Mouse (Mus musculus) limb, embryonic 14.5 days (tissue): ENCODE results near the gene Gbf1. TPM values are rescaled to one million over a fixed set of nuclear protein-coding genes. Genes with fewer than 3 reads are reported as not detected.

ENCODE experiments used
- ATAC-seq: fragments of 200-750 bp; cut with Nextera tagmentation; 2 replicates; pipeline ENCODE4 v1.8.0; 2017; ENCODE audit warnings: low read depth, moderate number of reproducible peaks, moderate TSS enrichment; ENCODE audit not compliant: low FRiP score
- DNase-seq: peaks from one replicate; pipeline ENCODE4 v3.0.0-alpha.2; 2015; ENCODE audit warnings: low spot score
- H3K27ac ChIP-seq: fragments of 300-500 bp; sonication (generic); replicated peaks from 2 replicates; pipeline ENCODE4 v1.5.1; 2014; ENCODE audit warnings: low read depth, mild to moderate bottlenecking, low read length, moderate library complexity, mixed read lengths
- H3K27me3 ChIP-seq: fragments of 300-500 bp; sonication (generic); 2 replicates; pipeline ENCODE4 v1.6.1; 2014; ENCODE audit warnings: low read length, mixed read lengths; ENCODE audit not compliant: control insufficient read depth, insufficient read depth
- H3K36me3 ChIP-seq: fragments of 300-500 bp; sonication (generic); 2 replicates; pipeline ENCODE4 v1.6.1; 2014; ENCODE audit warnings: mild to moderate bottlenecking, low read length, moderate library complexity, mixed read lengths; ENCODE audit not compliant: control insufficient read depth, insufficient read depth
- H3K4me1 ChIP-seq: fragments of 300-500 bp; sonication (generic); 2 replicates; pipeline ENCODE4 v1.6.1; 2014; ENCODE audit warnings: antibody characterized with exemption, low read length, mixed read lengths; ENCODE audit not compliant: control insufficient read depth, insufficient read depth
- H3K4me2 ChIP-seq: fragments of 300-500 bp; sonication (generic); replicated peaks from 2 replicates; pipeline ENCODE4 v1.6.1; 2014; ENCODE audit warnings: low read depth, mild to moderate bottlenecking, low read length, moderate library complexity; ENCODE audit not compliant: severe bottlenecking
- H3K4me3 ChIP-seq: fragments of 300-500 bp; sonication (generic); replicated peaks from 2 replicates; pipeline ENCODE4 v1.5.1; 2014; ENCODE audit warnings: low read length
- H3K9ac ChIP-seq: fragments of 300-500 bp; sonication (generic); 2 replicates; pipeline ENCODE4 v1.6.1; 2014; ENCODE audit warnings: mild to moderate bottlenecking, low read depth, low read length, moderate library complexity; ENCODE audit not compliant: severe bottlenecking
- H3K9me3 ChIP-seq: fragments of 300-500 bp; sonication (generic); 2 replicates; pipeline ENCODE4 v1.6.1; 2016; ENCODE audit warnings: low read length; ENCODE audit not compliant: control insufficient read depth
- POLR2A ChIP-seq: fragments of 200-500 bp; IDR thresholded peaks from 2 replicates; pipeline ENCODE4 v1.8.0; 2012; ENCODE audit warnings: inconsistent platforms, mild to moderate bottlenecking, moderate library complexity, borderline replicate concordance; ENCODE audit not compliant: insufficient read depth, insufficient read length; ENCODE audit errors: extremely low read depth
- WGBS: fragments of 180-500 bp; shearing (Covaris S2); extraction: QIAGEN DNeasy Blood & Tissue Kit; methylation state at CpG from one replicate; pipeline ENCODE4 v1.1.7; 2014; 5-methylcytosine and 5-hydroxymethylcytosine counted together
- polyA plus RNA-seq, 2 experiments: library from polyadenylated mRNA; depleted of rRNA in 1 of 2; stranded (reverse) in 1 of 2; unstranded in 1 of 2; fragments of >200 nt; fragmentation: Nextera tagmentation in 1 of 2; extraction: Ambion mirVana in 1 of 2; gene quantifications; 2 replicates each; pipeline versions ENCODE4 v1.2.1 to v1.2.3; 2012 to 2014

Gbf1 gene
- polyA plus RNA-seq, 2 experiments, result 66.8 to 92.1 TPM

DNA sequence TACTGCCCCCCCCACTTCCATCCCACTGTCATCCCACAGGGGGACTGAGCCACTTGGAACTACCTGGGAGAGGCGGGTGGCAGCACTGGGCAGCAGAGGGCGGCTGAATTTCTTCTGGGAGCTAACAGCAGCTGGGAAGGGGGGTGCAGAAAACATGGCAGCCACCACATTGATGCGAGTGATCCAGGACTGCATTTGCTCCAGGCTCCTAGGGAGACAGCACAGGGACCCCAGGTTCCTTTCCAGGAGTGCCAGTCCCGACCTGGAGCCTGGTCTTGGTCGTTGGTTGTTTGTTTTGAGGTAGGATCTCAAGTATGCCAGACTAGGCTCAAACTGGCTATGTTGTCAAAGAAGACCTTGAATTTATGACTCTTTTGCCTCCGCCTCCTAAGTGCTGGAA, 161.3 kb downstream of the Gbf1 start:
- Histone ChIP-seq H3K9ac (no peak overlapping the region), H3K27ac (no peak overlapping the region), H3K27me3 (peaks cover 56% of the 10 kb centered on the region), H3K4me3 (no peak overlapping the region), H3K36me3 (peaks cover 27% of the 10 kb centered on the region), H3K9me3 (no peaks in the 10 kb centered on the region), H3K4me1 (peaks cover 8% of the 10 kb centered on the region), H3K4me2 (no peak overlapping the region)
- ATAC-seq (no peak), DNase-seq (no peak)
- no peak for TF ChIP-seq POLR2A
- WGBS, result 60% methylated on average over 6 of the region's 6 CpGs

DNA sequence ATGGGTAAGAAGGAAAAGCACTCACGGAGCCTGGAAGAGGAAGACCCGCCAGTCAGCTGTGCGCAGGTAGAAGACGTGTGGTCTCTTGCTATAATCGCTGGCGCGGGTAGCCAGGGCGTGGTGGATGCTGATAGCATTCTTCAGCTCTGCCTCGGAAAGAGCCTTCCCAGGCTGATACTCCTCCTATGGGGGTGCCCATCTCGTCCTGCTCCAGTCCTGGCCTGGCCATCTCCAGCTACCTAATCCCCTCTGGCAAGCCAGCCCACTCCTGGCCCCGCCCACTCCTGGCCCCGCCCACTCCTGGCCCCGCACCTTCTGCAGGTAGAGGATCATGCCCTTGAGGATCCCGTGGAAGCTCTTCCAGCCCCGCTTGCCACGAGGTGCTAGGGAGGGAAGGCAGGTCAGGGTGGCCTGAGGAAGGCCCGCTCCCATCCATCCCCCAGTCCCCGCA, 161.9 kb downstream of the Gbf1 start:
- WGBS, result 23% methylated on average over 14 of the region's 18 CpGs
- TF ChIP-seq POLR2A, result no peak
- Histone ChIP-seq H3K27ac (no peak overlapping the region), H3K4me1 (peaks cover 7% of the 10 kb centered on the region), H3K9ac (no peak overlapping the region), H3K4me2 (no peak overlapping the region), H3K27me3 (peaks cover 60% of the 10 kb centered on the region), H3K36me3 (peaks cover 27% of the 10 kb centered on the region), H3K4me3 (no peak overlapping the region), H3K9me3 (no peaks in the 10 kb centered on the region)
- DNase-seq (no peak), ATAC-seq (no peak)

DNA sequence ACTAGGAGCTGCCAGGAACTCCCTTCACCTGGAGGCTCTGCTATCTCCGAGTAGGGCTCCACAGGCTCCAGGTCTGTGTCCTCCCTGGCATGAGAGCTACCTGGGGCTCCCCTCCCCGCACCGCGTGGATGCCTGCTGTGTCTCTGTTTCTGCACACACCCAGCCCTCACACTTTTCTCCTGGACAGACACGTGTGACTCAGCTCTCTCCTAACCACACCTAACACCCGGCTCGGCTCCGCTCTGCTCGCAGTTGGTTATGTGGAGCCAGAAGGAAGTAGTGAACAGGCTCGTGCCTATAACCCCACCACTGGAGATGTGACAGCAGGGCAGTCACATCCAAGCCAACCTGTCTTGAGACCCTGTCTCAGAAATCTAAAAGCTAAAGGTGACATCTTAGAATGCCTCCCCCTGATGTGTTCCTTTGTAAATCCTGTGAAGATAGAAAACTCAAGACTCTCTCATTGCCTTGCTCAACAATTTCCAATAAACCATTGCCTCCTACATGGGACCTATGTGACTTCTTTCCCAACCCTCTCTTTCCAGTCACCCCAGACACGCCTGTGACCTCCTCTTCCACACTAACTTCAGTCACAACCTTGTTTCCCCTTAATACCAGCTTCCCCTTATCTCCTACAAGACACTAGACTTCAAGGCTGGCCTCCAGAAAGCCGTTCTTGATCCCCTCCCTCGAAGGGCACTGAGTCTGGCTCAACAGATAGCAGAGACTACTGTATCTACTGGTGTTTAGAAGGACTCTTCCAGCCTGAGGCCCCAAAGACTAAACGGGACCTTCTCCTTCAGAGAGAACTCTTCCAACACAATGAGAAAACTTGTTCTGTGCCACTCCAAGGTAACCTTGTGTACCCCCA, 162.8 kb downstream of the Gbf1 start:
- peaks cover 7% of the 10 kb centered on the region for H3K4me1 ChIP-seq
- no peaks in the 10 kb centered on the region for H3K9me3 ChIP-seq
- 42% methylated on average over 14 of the region's 14 CpGs for WGBS
- no peak for TF ChIP-seq POLR2A
- no peak overlapping the region for H3K9ac ChIP-seq
- no peak overlapping the region for H3K4me2 ChIP-seq
- ATAC-seq, result no peak
- H3K36me3 ChIP-seq, result peaks cover 21% of the 10 kb centered on the region
- H3K27ac ChIP-seq, result no peak overlapping the region
- peaks cover 69% of the 10 kb centered on the region for H3K27me3 ChIP-seq
- no peak overlapping the region for H3K4me3 ChIP-seq
- no peak for DNase-seq

GRCm38 (mm10) chr19:46315752-46316610, 163.7 kb downstream of the Gbf1 start:
- no peak overlapping the region for H3K9ac ChIP-seq
- H3K4me2 ChIP-seq, result no peak overlapping the region
- ATAC-seq (no peak), DNase-seq (no peak)
- WGBS, result 46% methylated on average over 12 of the region's 12 CpGs
- peaks cover 78% of the 10 kb centered on the region for H3K27me3 ChIP-seq
- peaks cover 12% of the 10 kb centered on the region for H3K36me3 ChIP-seq
- no peak for TF ChIP-seq POLR2A
- H3K9me3 ChIP-seq, result no peaks in the 10 kb centered on the region
- H3K4me1 ChIP-seq, result peaks cover 7% of the 10 kb centered on the region
- H3K4me3 ChIP-seq, result no peak overlapping the region
- no peak overlapping the region for H3K27ac ChIP-seq

GRCm38 (mm10) chr19:46316846-46317545, 164.7 kb downstream of the Gbf1 start:
- DNase-seq, result no peak
- no peak for TF ChIP-seq POLR2A
- WGBS, result 33% methylated on average over 13 of the region's 15 CpGs
- H3K4me2 ChIP-seq, result peak overlapping the region; percentile 70
- peaks cover 83% of the 10 kb centered on the region for H3K27me3 ChIP-seq
- peak overlapping the region; percentile 43 for H3K9ac ChIP-seq
- H3K4me3 ChIP-seq, result peak overlapping the region; percentile 43
- H3K36me3 ChIP-seq, result peaks cover 2% of the 10 kb centered on the region; the same call in 1 of the 2 replicates
- ATAC-seq, result 0 out of 2 replicates have a peak, but pooled peaks have one; percentile 4
- H3K27ac ChIP-seq, result no peak overlapping the region
- peaks cover 7% of the 10 kb centered on the region for H3K4me1 ChIP-seq
- no peaks in the 10 kb centered on the region for H3K9me3 ChIP-seq
